Mouse (Mus musculus) neutrophil, adult 5-6 weeks (primary cell): Measurements from ENCODE around the gene Actl11. TPM values are rescaled to one million over a fixed set of nuclear protein-coding genes. Genes with fewer than 3 reads are reported as not detected.

Source experiments
- ATAC-seq: fragments of 151-379, 151-347 bp; 2 replicates; pipeline ENCODE4 v1.8.0; 2017; ENCODE audit warnings: mild to moderate bottlenecking, moderate TSS enrichment; ENCODE audit not compliant: insufficient number of reproducible peaks, poor library complexity, low FRiP score, severe bottlenecking; ENCODE audit errors: extremely low read depth
- total RNA-seq: library from RNA; stranded (forward); fragments of 200-1000 nt; gene quantifications from 2 replicates; pipeline ENCODE4 v1.2.3, GENCODE M21; 2017

Gene Actl11
- total RNA-seq = not detected in 2 replicates

GRCm38 (mm10) chr9:107928169-107928568, at the start of gene Actl11:
Actl11 (plus strand) TSS chr9:107928469.
- ATAC-seq = no peak

GRCm38 (mm10) chr9:107880411-107880810, 47.9 kb upstream of the Actl11 start:
- ATAC-seq = no peak

GRCm38 (mm10) chr9:107887804-107888266, 40.4 kb upstream of the Actl11 start, which contains the start of gene Mon1a:
Mon1a (plus strand) TSS chr9:107888151.
- peak; percentile 89 for ATAC-seq

GRCm38 (mm10) chr9:107888267-107888850, 39.9 kb upstream of the Actl11 start:
- peak; percentile 9; the same call in 1 of the 2 replicates for ATAC-seq

GRCm38 (mm10) chr9:107890260-107890659, 38.0 kb upstream of the Actl11 start:
- ATAC-seq = no peak

GRCm38 (mm10) chr9:107891023-107891422, 37.2 kb upstream of the Actl11 start:
- ATAC-seq = no peak

GRCm38 (mm10) chr9:107898563-107898962, 29.7 kb upstream of the Actl11 start:
- no peak for ATAC-seq

GRCm38 (mm10) chr9:107899855-107900254, 28.4 kb upstream of the Actl11 start:
- no peak for ATAC-seq

- ATAC-seq = no peak
These were observed 27.2 kb upstream of the Actl11 start for GRCm38 (mm10) chr9:107900840-107901626.

GRCm38 (mm10) chr9:107901627-107901914, 26.7 kb upstream of the Actl11 start:
- ATAC-seq = no peak

GRCm38 (mm10) chr9:107904726-107905125, 23.5 kb upstream of the Actl11 start:
- ATAC-seq = peak; percentile 85

GRCm38 (mm10) chr9:107906252-107906966, 21.9 kb upstream of the Actl11 start, which contains the start of gene Mst1r:
Mst1r (plus strand) TSS chr9:107906873.
- no peak for ATAC-seq

- ATAC-seq = no peak
These were observed 21.1 kb upstream of the Actl11 start for GRCm38 (mm10) chr9:107906967-107907800.

- no peak for ATAC-seq
These were observed 20.5 kb upstream of the Actl11 start for GRCm38 (mm10) chr9:107907801-107908120.

GRCm38 (mm10) chr9:107908410-107909158, 19.7 kb upstream of the Actl11 start:
- no peak for ATAC-seq

- no peak for ATAC-seq
These were observed 18.1 kb upstream of the Actl11 start for GRCm38 (mm10) chr9:107910025-107910769.

- no peak for ATAC-seq
These were observed 13.4 kb upstream of the Actl11 start for GRCm38 (mm10) chr9:107914764-107915420.
